Mouse (Mus musculus) kidney, adult 9 months (tissue): ENCODE results near the gene Dnah7c.

Experiments
- DNase-seq: peaks from one replicate; pipeline ENCODE4 v3.0.0; 2022

Dnah7c gene

GRCm38 (mm10) chr1:46856498-46856897 lies 431.1 kb downstream of the Dnah7c start:
- DNase-seq = no peak
